Mouse (Mus musculus) midbrain, embryonic 11.5 days (tissue): ENCODE data around the gene Plb1. TPM values are rescaled to one million over a fixed set of nuclear protein-coding genes. Genes with fewer than 3 reads are reported as not detected.

Experiments
- ATAC-seq: fragments of 200-750 bp; cut with Nextera tagmentation; 2 replicates; pipeline ENCODE4 v1.8.0; 2017; ENCODE audit warnings: moderate TSS enrichment, moderate library complexity; ENCODE audit not compliant: low FRiP score
- DNase-seq: peaks from one replicate; pipeline ENCODE4 v3.0.0; 2015; ENCODE audit warnings: low spot score; ENCODE audit errors: missing footprints
- H3K27ac ChIP-seq: fragments of 300-500 bp; sonication (generic); 2 replicates; pipeline ENCODE4 v1.5.1; 2014; ENCODE audit warnings: low read depth, low read length
- H3K27me3 ChIP-seq: fragments of 300-500 bp; sonication (generic); 2 replicates; pipeline ENCODE4 v1.6.1; 2014; ENCODE audit warnings: mild to moderate bottlenecking, low read length, moderate library complexity, mixed read lengths; ENCODE audit not compliant: control insufficient read depth, insufficient read depth
- H3K36me3 ChIP-seq: fragments of 300-500 bp; sonication (generic); 2 replicates; pipeline ENCODE4 v1.6.1; 2014; ENCODE audit warnings: mild to moderate bottlenecking, low read length, moderate library complexity, mixed read lengths; ENCODE audit not compliant: control insufficient read depth, insufficient read depth
- H3K4me1 ChIP-seq: fragments of 300-500 bp; sonication (generic); 2 replicates; pipeline ENCODE4 v1.6.1; 2014; ENCODE audit warnings: low read length; ENCODE audit not compliant: control insufficient read depth, insufficient read depth
- H3K4me2 ChIP-seq: fragments of 300-500 bp; sonication (generic); 2 replicates; pipeline ENCODE4 v1.6.1; 2014; ENCODE audit warnings: mild to moderate bottlenecking, moderate library complexity
- H3K4me3 ChIP-seq: fragments of 300-500 bp; sonication (generic); 2 replicates; pipeline ENCODE4 v1.5.1; 2014; ENCODE audit warnings: low read depth, low read length
- H3K9ac ChIP-seq: fragments of 300-500 bp; sonication (generic); 2 replicates; pipeline ENCODE4 v1.6.1; 2014; ENCODE audit warnings: low read length
- H3K9me3 ChIP-seq: fragments of 300-500 bp; sonication (generic); 2 replicates; pipeline ENCODE4 v1.6.1; 2016; ENCODE audit warnings: low read length; ENCODE audit not compliant: control insufficient read depth
- WGBS: fragments of 180-500 bp; shearing (Covaris S2); extraction: QIAGEN DNeasy Blood & Tissue Kit; methylation state at CpG from one replicate; pipeline ENCODE4 v1.1.7; 2014; 5-methylcytosine and 5-hydroxymethylcytosine counted together
- polyA plus RNA-seq: library from polyadenylated mRNA; unstranded; fragments of >200 nt; fragmentation: Nextera tagmentation; extraction: Ambion mirVana; gene quantifications from 2 replicates; pipeline ENCODE4 v1.2.1, GENCODE M21; 2014

Gene Plb1
- polyA plus RNA-seq, 1 experiment from 2014 or later = 0.05 TPM

- Histone ChIP-seq H3K36me3 (no peaks in the 10 kb centered on the region), H3K27ac (no peak overlapping the region), H3K4me1 (no peaks in the 10 kb centered on the region), H3K4me2 (no peak overlapping the region), H3K9ac (no peak overlapping the region), H3K9me3 (no peaks in the 10 kb centered on the region), H3K27me3 (no peaks in the 10 kb centered on the region), H3K4me3 (no peak overlapping the region)
- WGBS = 86% methylated on average over 3 of the region's 3 CpGs
- ATAC-seq (no peak), DNase-seq (no peak)
These were observed 118.2 kb downstream of the Plb1 start for GRCm38 (mm10) chr5:32350551-32351256.

- Histone ChIP-seq H3K9ac (no peak overlapping the region), H3K27me3 (no peaks in the 10 kb centered on the region), H3K9me3 (no peaks in the 10 kb centered on the region), H3K4me1 (no peaks in the 10 kb centered on the region), H3K4me3 (no peak overlapping the region), H3K27ac (no peak overlapping the region), H3K36me3 (no peaks in the 10 kb centered on the region), H3K4me2 (no peak overlapping the region)
- WGBS = 82% methylated on average over 4 of the region's 4 CpGs
- no peak for ATAC-seq
- DNase-seq = no peak
These were observed 119.4 kb downstream of the Plb1 start for GRCm38 (mm10) chr5:32351721-32352465.

DNA sequence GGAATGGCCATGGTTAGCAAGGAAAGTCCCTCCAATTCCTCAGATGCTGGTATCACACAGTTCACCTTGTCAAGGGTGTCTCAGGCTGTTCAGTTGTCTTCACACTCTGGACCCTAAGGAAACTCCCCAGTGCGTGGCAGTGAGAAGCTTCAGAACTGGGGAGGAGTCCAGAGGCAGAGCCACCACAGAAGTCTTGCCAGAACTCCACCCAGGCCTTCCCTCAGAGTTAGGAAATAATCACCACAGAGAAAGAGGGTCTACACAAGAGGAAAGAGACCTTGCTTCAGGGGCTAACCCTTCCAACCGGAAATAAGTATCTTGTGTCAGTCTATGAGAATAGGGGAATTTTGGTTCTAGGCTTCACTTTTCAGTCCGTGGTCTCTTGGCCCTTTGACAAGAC is 120.3 kb downstream of the Plb1 start:
- no peak for ATAC-seq
- 81% methylated on average over 3 of the region's 3 CpGs for WGBS
- Histone ChIP-seq H3K27me3 (no peaks in the 10 kb centered on the region), H3K9ac (no peak overlapping the region), H3K4me1 (no peaks in the 10 kb centered on the region), H3K4me2 (no peak overlapping the region), H3K27ac (no peak overlapping the region), H3K36me3 (no peaks in the 10 kb centered on the region), H3K9me3 (no peaks in the 10 kb centered on the region), H3K4me3 (no peak overlapping the region)
- no peak for DNase-seq

GRCm38 (mm10) chr5:32353280-32353679 is 120.8 kb downstream of the Plb1 start:
- DNase-seq = no peak
- no peak overlapping the region for H3K4me3 ChIP-seq
- H3K9me3 ChIP-seq = no peaks in the 10 kb centered on the region
- ATAC-seq = no peak
- no peak overlapping the region for H3K27ac ChIP-seq
- WGBS = 71% methylated on average over 2 of the region's 2 CpGs
- no peak overlapping the region for H3K4me2 ChIP-seq
- H3K36me3 ChIP-seq = no peaks in the 10 kb centered on the region
- H3K27me3 ChIP-seq = no peaks in the 10 kb centered on the region
- no peaks in the 10 kb centered on the region for H3K4me1 ChIP-seq
- H3K9ac ChIP-seq = no peak overlapping the region

DNA sequence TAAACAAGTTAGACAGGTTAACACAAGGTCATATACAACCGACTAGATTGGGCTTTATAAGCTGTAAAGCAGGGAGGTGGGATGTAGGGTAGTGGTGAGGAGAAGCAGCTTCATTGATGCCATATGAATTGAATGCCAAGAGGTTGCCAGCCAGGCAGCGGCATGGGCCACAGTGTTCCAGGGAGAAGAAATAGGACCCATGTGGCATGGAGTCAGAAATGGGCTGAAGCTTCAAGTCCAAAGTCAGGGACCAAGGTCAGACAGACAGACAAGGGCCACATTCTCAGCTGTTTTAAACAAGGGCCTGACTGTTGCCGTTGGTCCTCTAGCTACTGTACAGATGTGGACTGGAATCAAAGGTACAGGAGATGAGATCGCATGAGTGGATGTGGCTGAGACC is 128.0 kb downstream of the Plb1 start:
- Histone ChIP-seq H3K4me1 (no peaks in the 10 kb centered on the region), H3K27me3 (no peaks in the 10 kb centered on the region; the same call in 1 of the 2 replicates)

DNA sequence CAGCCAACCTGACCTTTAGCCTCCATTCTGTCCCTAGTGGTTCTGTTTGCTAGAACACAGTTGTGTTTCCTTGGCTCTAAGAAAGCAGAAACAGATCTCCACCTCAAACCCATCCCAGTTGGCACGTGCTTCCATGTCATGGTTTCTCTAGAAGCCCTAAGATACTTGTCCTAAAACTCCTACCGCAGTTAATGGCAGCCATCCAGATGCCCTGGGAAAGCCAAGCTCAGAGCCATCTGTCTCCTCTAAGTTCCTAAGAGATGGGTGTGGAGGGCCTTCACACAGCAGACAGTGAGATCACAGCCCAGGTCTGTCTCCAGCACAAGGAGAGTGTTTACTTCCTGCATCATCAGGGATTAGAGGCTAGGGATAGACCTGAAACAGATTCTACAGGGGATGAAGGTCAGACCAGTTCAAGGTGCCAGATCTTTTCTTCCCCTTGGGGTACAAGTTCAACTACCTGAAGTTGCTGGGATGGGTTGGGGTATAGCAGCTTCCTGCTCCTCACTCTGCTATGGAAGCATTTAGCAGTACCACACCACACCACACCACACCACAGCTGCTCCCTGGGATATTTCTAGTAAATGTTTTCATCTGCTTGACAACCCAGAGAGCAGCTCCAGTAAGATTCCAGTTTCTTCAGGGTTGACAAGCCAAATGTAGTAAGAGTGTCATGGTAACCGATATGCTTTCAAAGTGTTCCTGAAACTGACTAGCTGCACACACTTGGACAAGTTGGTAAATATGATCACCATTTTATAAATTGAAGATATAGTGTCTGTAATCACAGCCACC is 129.1 kb downstream of the Plb1 start:
- Histone ChIP-seq H3K4me2 (no peak overlapping the region), H3K27me3 (no peaks in the 10 kb centered on the region; the same call in 1 of the 2 replicates)
- 91% methylated on average over 3 of the region's 3 CpGs for WGBS

More for the DNA sequence above, 128.0 kb downstream of the Plb1 start:
- H3K9ac ChIP-seq = no peak overlapping the region
- H3K9me3 ChIP-seq = no peaks in the 10 kb centered on the region
- 92% methylated on average over 4 of the region's 4 CpGs for WGBS
- H3K36me3 ChIP-seq = no peaks in the 10 kb centered on the region
- H3K4me2 ChIP-seq = no peak overlapping the region
- ATAC-seq (no peak), DNase-seq (no peak)
- no peak overlapping the region for H3K4me3 ChIP-seq
- no peak overlapping the region for H3K27ac ChIP-seq

GRCm38 (mm10) chr5:32369391-32369790 is 136.9 kb downstream of the Plb1 start:
- Histone ChIP-seq H3K36me3 (no peaks in the 10 kb centered on the region), H3K9ac (no peak overlapping the region), H3K4me1 (no peaks in the 10 kb centered on the region), H3K27ac (no peak overlapping the region), H3K27me3 (no peaks in the 10 kb centered on the region), H3K4me3 (no peak overlapping the region), H3K4me2 (no peak overlapping the region), H3K9me3 (no peaks in the 10 kb centered on the region)
- no peak for ATAC-seq
- 97% methylated on average over 1 of the region's 1 CpGs for whole genome bisulfite sequencing
- no peak for DNase-seq

More for the DNA sequence above, 129.1 kb downstream of the Plb1 start:
- H3K27ac ChIP-seq = no peak overlapping the region
- H3K4me1 ChIP-seq = no peaks in the 10 kb centered on the region
- H3K9me3 ChIP-seq = no peaks in the 10 kb centered on the region
- no peak overlapping the region for H3K4me3 ChIP-seq
- no peak overlapping the region for H3K9ac ChIP-seq
- ATAC-seq (no peak), DNase-seq (no peak)
- H3K36me3 ChIP-seq = no peaks in the 10 kb centered on the region

GRCm38 (mm10) chr5:32371239-32371638 is 138.7 kb downstream of the Plb1 start:
- no peaks in the 10 kb centered on the region for H3K4me1 ChIP-seq
- no peaks in the 10 kb centered on the region for H3K36me3 ChIP-seq
- ATAC-seq (no peak), DNase-seq (no peak)
- no peak overlapping the region for H3K4me3 ChIP-seq
- H3K27ac ChIP-seq = no peak overlapping the region
- WGBS = 88% methylated on average over 5 of the region's 5 CpGs
- H3K4me2 ChIP-seq = no peak overlapping the region
- H3K9ac ChIP-seq = no peak overlapping the region
- no peaks in the 10 kb centered on the region for H3K9me3 ChIP-seq
- no peaks in the 10 kb centered on the region for H3K27me3 ChIP-seq

GRCm38 (mm10) chr5:32378546-32378945 is 146.0 kb downstream of the Plb1 start:
- H3K36me3 ChIP-seq = no peaks in the 10 kb centered on the region
- no peaks in the 10 kb centered on the region for H3K9me3 ChIP-seq
- no peaks in the 10 kb centered on the region for H3K4me1 ChIP-seq
- WGBS = 48% methylated on average over 3 of the region's 3 CpGs
- no peak overlapping the region for H3K9ac ChIP-seq
- no peaks in the 10 kb centered on the region for H3K27me3 ChIP-seq
- no peak overlapping the region for H3K4me2 ChIP-seq
- DNase-seq = peak; percentile 77
- H3K27ac ChIP-seq = no peak overlapping the region
- no peak for ATAC-seq
- no peak overlapping the region for H3K4me3 ChIP-seq
